8 mouse cellular contexts compared by ENCODE assay signal in genomic region chr10:67535972-67536371, GRCm38 (mm10). TPM values are rescaled to one million over a fixed set of nuclear protein-coding genes. Genes with fewer than 3 reads are reported as not detected.
DNase-seq lines count a peak whose midpoint lies in the region; ATAC-seq and TF ChIP-seq lines count a peak whose summit lies in the region.

No protein-coding gene starts in this region.

- peak; percentile 96 for TF ChIP-seq CTCF in layer of hippocampus, adult 2 months (conservative IDR thresholded peaks at IDR 0.05)

- H3K4me1 ChIP-seq in ES-E14 (ENCODE audit: control insufficient read depth in 2 of 2, insufficient read depth in 2 of 2, low read length in 2 of 2, poor library complexity in 1 of 2) = peaks cover 0 to 7% of the 10 kb centered on the region in 2 experiments; a peak in 1 of 4 replicates
- H3K4me1 ChIP-seq in forebrain, embryonic 15.5 days = peaks cover 44% of the 10 kb centered on the region

- peak overlapping the region; percentile 73 to 81 for H3K4me3 ChIP-seq in ES-E14 (ENCODE audit: insufficient read depth in 1 of 2, low read depth in 1 of 2, low read length in 2 of 2, poor library complexity in 1 of 2, severe bottlenecking in 1 of 2)
- H3K4me3 ChIP-seq in forebrain, embryonic 15.5 days = peak overlapping the region; percentile 50
- H3K4me3 ChIP-seq in layer of hippocampus, adult 2 months = peak overlapping the region; percentile 72

- no peak for DNase-seq in ES-E14 (ENCODE audit: low read depth, low spot score)
- peak; percentile 46 for DNase-seq in cerebellum, adult 11 months
- DNase-seq in heart, postnatal 25 days (ENCODE audit: low spot score) = peak; percentile 61
- DNase-seq in layer of hippocampus, adult 2 months (ENCODE audit: low spot score in 2 of 2) = peak in 1 of 2 experiments; percentile 64
- DNase-seq in lung, postnatal 25 days (ENCODE audit: low spot score) = peak; percentile 79
- DNase-seq in ovary, postnatal 14 days (ENCODE audit: low spot score) = peak; percentile 64
- peak; percentile 78 for DNase-seq in thymus, postnatal 14 days

- H3K36me3 ChIP-seq in ES-E14 (ENCODE audit: control insufficient read depth, insufficient read depth, low read length, poor library complexity, severe bottlenecking) = no peaks in the 10 kb centered on the region
- H3K36me3 ChIP-seq in forebrain, embryonic 15.5 days = no peaks in the 10 kb centered on the region

- intact Hi-C loops in heart, postnatal 25 days (cut with DNase I) = loop anchor here (1.0 to 10.0 kb wide), 5 partner anchors 111 to 449 kb away; no protein-coding TSS in a partner anchor

- peak; percentile 41 for ATAC-seq in forebrain, embryonic 15.5 days (replicated peaks)

- under 1% methylated on average over 35 of the region's 35 CpGs for WGBS in forebrain, embryonic 15.5 days

- in situ Hi-C loops in ES-E14 (cut with MboI; ENCODE audit: low sequenced_read_pairs in 2 of 2, unreplicated experiment in 2 of 2) = loop anchor here in 1 of 2 experiments (10.0 kb wide), 2 partner anchors 189 to 221 kb away; no protein-coding TSS in a partner anchor

- no peaks in the 10 kb centered on the region for H3K9me3 ChIP-seq in ES-E14 (ENCODE audit: control insufficient read depth, insufficient read depth, low read depth, low read length)
- H3K9me3 ChIP-seq in forebrain, embryonic 15.5 days = no peaks in the 10 kb centered on the region

- no peak overlapping the region for H3K27ac ChIP-seq in ES-E14 (ENCODE audit: insufficient read depth, low read depth, low read length, poor library complexity, severe bottlenecking)
- H3K27ac ChIP-seq in forebrain, embryonic 15.5 days (replicated peaks) = no peak overlapping the region
- H3K27ac ChIP-seq in layer of hippocampus, adult 2 months = no peak overlapping the region

- H3K4me2 ChIP-seq in forebrain, embryonic 15.5 days (replicated peaks) = peak overlapping the region; percentile 89

- no peak overlapping the region for H3K9ac ChIP-seq in ES-E14 (ENCODE audit: insufficient read depth, low read depth, low read length, poor library complexity, severe bottlenecking)
- peak overlapping the region; percentile 22 for H3K9ac ChIP-seq in forebrain, embryonic 15.5 days (replicated peaks)

- peaks cover 91% of the 10 kb centered on the region for H3K27me3 ChIP-seq in forebrain, embryonic 15.5 days

TF ChIP-seq in ES-E14, 5 proteins besides CTCF, POLR2A, EP300 and RAD21:
- TF ChIP-seq ZC3H11A (IDR thresholded peaks at IDR 0.05; ENCODE audit: borderline replicate concordance, low read depth, low read length) = peak; percentile 59; the same call in 1 of the 2 replicates
- no peak for TF ChIP-seq HCFC1 (IDR thresholded peaks at IDR 0.05; ENCODE audit: borderline replicate concordance, insufficient read depth, low read length)

RNA-seq across cellular contexts. Expression of gene Egr2, which starts 0.7 kb away (rescaled TPM):
- 0.18 and 0.26 TPM in 2 replicates for total RNA-seq in ES-E14 (2012; rRNA removed)
- polyA plus RNA-seq in forebrain, embryonic 15.5 days (2015; fragmentation: Nextera tagmentation; extraction: Ambion mirVana) = 0.29 TPM in 2 replicates
- under 1 TPM; 0.39 to 0.61 TPM for total RNA-seq in heart, postnatal 25 days (2021)
- total RNA-seq in layer of hippocampus, adult 2 months (2021) = 1 to 10 TPM; 1.7 to 2.2 TPM

RNA-seq across cellular contexts. Expression of gene Ado, which starts 12.8 kb away (rescaled TPM):
- 19.8 and 23.4 TPM in 2 replicates for total RNA-seq in ES-E14 (2012; rRNA removed)
- 69.4 and 73.0 TPM in 2 replicates for polyA plus RNA-seq in forebrain, embryonic 15.5 days (2015; fragmentation: Nextera tagmentation; extraction: Ambion mirVana)
- 10 to 100 TPM; 17.5 to 18.7 TPM for total RNA-seq in heart, postnatal 25 days (2021)
- 10 to 100 TPM; 32.9 to 34.1 TPM for total RNA-seq in layer of hippocampus, adult 2 months (2021)
